Mouse (Mus musculus) adrenal gland, adult (tissue): ENCODE data around the gene Cdiptos.

Experiments used
- DNase-seq, 2 experiments: peaks; one replicate each; pipeline ENCODE4 v3.0.0; 2022 to 2023; ENCODE audit warnings: low spot score in 1 of 2; ENCODE audit not compliant: inconsistent age in 2 of 2

The Cdiptos gene

DNA sequence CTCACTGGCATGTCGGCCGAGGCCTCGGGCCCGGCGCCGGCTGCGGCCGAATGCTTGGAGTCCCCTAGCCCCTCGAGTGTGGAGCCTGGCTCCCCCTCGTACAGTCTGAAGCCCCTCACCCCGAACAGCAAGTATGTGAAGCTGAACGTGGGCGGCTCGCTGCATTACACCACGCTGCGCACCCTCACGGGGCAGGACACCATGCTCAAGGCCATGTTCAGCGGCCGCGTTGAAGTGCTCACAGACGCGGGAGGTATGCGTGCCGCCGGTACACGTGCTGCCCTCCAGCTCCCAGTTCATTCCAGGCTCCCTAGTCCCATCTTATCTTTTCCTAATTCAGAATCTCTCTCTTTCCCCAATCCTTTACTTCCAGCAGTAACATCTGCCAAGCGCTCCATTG is 46.9 kb downstream of the Cdiptos start:
- peak; percentile 62 to 83 for DNase-seq

DNA sequence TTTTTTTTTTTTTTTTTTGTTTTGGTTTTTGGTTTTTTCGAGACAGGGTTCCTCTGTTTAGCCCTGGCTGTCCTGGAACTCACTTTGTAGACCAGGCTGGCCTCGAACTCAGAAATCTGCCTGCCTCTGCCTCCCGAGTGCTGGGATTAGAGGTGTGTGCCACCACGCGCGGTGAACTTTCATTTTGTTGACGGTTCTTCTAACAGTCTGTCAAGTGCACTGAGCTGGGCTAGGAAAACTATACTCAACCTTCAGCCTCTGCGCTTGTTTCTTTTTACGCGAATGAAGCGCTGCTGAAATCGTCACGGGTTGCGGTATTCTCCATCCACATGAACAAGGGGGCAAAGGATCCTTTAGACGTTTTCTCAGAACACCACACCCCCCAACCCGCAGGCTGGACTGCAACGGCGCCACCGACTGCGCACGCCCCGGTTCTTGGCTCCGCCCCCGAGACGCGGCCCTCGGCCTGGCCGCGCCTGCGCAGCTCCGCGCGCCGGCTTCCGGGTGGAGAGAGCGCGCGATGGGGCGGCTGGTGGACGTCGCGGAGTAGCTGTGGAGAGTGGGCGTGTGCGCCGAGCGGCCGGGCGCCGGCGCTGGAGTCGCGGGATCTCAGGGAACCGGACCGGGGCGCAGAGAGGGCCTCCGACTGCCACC is 47.4 kb downstream of the Cdiptos start, which contains the start of gene Kctd13:
Kctd13 (plus strand) TSS at position 496 of the 654 bp plus-strand sequence.
- peak; percentile 96 to 97 for DNase-seq

DNA sequence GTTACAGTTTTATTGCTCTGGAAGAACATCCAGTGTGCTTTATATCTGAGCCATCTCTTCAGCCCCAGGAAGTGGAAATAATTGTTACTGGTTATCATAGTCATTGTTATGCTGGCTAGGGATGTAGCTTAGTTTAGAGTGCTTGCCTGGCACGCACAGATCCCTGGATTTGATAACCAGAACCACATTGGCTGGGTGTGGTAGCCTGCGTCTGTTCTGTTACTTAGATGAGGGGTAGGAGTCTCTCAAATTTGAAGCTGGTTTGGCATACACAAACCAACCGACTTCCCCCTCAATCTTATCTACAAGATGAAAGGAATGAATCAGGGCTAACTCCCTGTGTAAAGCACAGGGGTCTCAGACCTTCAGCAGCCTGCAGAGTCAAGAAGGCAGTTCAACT is 49.6 kb downstream of the Cdiptos start:
- no peak for DNase-seq

DNA sequence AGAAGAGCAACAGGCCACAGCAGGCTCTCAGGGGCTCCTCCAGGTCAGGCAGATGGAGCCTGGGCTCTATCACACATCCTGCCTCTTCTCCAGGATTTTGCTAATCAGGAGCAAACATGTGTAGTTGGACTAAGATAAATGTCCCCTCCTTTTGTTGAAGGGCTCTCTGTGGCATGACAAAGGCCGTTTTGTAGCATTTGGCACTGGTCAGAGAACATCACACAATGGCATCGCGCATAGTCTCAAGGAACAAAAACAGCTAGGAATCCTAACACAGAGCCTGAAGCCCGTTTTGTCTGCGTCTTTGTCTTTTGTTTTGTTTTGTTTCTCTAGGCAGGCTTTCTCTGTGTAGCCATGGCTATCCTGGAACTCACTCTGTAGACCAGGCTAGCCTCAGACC is 51.9 kb downstream of the Cdiptos start:
- DNase-seq = no peak

DNA sequence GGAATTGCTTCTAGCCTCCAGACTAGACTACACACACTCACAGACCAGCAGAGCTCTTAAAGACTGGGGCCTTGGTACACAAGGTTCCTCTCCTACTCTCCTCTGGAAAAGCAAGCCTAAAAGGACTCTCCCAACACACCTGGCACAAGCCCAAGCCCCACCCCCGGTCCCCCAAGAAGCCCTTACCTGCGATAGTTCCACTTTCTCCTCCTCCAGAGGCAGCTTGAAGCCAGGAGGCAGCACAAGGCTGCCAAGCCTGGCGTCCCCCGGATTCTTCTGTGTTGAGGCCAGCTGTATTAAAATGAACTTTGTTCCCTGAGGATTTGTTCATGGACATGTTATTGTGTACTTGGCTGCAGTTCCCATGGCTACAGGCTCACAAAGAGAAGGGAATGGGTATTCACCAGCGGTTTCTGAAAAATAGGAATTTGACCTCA is 53.3 kb downstream of the Cdiptos start, which contains the start of gene Tmem219:
Tmem219 (minus strand) TSS at position 294 of the 437 bp plus-strand sequence.
- DNase-seq = peak; percentile 39 to 63
